In the genomic region with DNA sequence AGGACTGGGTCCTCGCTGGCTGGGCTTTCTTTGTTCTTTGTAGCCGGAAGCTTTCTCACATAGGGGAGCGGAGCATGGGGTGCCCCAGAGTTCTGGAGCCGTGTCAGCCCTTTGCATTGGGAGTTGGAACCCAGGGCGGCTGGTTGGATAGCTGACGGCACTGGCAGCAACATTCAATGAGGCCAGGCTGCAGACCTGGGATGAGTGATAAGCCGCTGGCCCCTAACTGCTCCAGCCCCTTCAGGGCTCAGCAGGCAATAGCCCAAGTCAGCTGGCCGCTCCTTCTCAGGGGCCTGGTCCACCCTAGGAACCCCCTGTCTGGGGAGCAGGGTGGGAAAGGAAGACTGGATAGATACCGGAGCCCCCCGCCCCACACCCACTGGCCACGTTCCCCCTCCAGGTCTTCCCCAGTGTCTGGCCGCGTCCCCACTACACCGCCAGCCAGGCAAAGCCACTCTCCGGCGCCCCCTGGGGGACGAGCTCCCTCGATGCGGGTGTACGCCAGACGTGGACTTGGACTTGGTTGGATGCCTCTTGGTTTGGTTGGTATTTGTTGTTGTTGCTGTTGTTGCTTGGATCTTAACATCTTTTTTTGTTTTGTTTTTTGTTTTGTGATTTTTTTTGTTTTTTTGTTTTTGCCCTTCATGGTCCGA, we compare ENCODE assay signal across 8 mouse cellular contexts. TPM values are rescaled to one million over a fixed set of nuclear protein-coding genes. Genes with fewer than 3 reads are reported as not detected.
DNase-seq lines count a peak whose midpoint lies in the region; ATAC-seq and TF ChIP-seq lines count a peak whose summit lies in the region.

No protein-coding gene starts in this region.

- no peak overlapping the region for H3K9ac ChIP-seq in heart, embryonic 16.5 days (ENCODE audit: low read length)

- peak overlapping the region; percentile 50 for H3K4me2 ChIP-seq in heart, embryonic 16.5 days (ENCODE audit: low read depth, low read length)

- peaks cover 95% of the 10 kb centered on the region for H3K27me3 ChIP-seq in C2C12 (ENCODE audit: control insufficient read depth, insufficient read depth, insufficient read length)
- no peaks in the 10 kb centered on the region for H3K27me3 ChIP-seq in heart, embryonic 16.5 days (ENCODE audit: control insufficient read depth, insufficient read depth, low read length)
- H3K27me3 ChIP-seq in small intestine, adult 2 months (ENCODE audit: control insufficient read depth, insufficient read depth, low read length): no peaks in the 10 kb centered on the region

- H3K9me3 ChIP-seq in heart, embryonic 16.5 days (replicated peaks; ENCODE audit: control insufficient read depth, low read length): no peaks in the 10 kb centered on the region

- peak; percentile 93 for DNase-seq in adrenal gland, postnatal 10 days
- peak; percentile 91 for DNase-seq in kidney, postnatal 4 days
- DNase-seq in lung, postnatal 4 days: peak; percentile 72 to 86
- DNase-seq in yolk sac, embryonic 10.5 days (ENCODE audit: low spot score): peak; percentile 43

- H3K27ac ChIP-seq in embryonic fibroblast, embryonic 13.5 days (ENCODE audit: insufficient read depth, low read length): no peak overlapping the region
- no peak overlapping the region for H3K27ac ChIP-seq in heart, embryonic 16.5 days (ENCODE audit: low read length)
- no peak overlapping the region for H3K27ac ChIP-seq in small intestine, adult 2 months (ENCODE audit: insufficient read depth, low read depth, low read length)

- 18% methylated on average over 22 of the region's 22 CpGs for WGBS in heart, embryonic 16.5 days
- WGBS in small intestine, adult 2 months: 25% methylated on average over 22 of the region's 22 CpGs

- no peaks in the 10 kb centered on the region for H3K4me1 ChIP-seq in embryonic fibroblast, embryonic 13.5 days (ENCODE audit: control insufficient read depth, insufficient read depth, low read length)
- peaks cover 2% of the 10 kb centered on the region; the same call in 1 of the 2 replicates for H3K4me1 ChIP-seq in heart, embryonic 16.5 days (ENCODE audit: control insufficient read depth, insufficient read depth, low read length)
- H3K4me1 ChIP-seq in small intestine, adult 2 months (ENCODE audit: control insufficient read depth, insufficient read depth, insufficient read length, low read length): no peaks in the 10 kb centered on the region

- peak; percentile 92 for TF ChIP-seq CTCF in C2C12 (IDR thresholded peaks at IDR 0.05; ENCODE audit: control insufficient read depth, insufficient read depth, insufficient read length)
- TF ChIP-seq CTCF in embryonic fibroblast, embryonic 13.5 days (IDR thresholded peaks at IDR 0.05; ENCODE audit: borderline replicate concordance, insufficient read depth, low read length): peak; percentile 73
- peak; percentile 85 for TF ChIP-seq CTCF in small intestine, adult 2 months (IDR thresholded peaks at IDR 0.05; ENCODE audit: extremely low read depth, insufficient read length, insufficient replicate concordance, low read depth, low read length)

- no peaks in the 10 kb centered on the region for H3K79me2 ChIP-seq in C2C12 (ENCODE audit: control insufficient read depth, insufficient read depth)

- H3K4me3 ChIP-seq in C2C12 (ENCODE audit: insufficient read depth, poor library complexity, severe bottlenecking): no peak overlapping the region
- H3K4me3 ChIP-seq in embryonic fibroblast, embryonic 13.5 days (ENCODE audit: insufficient read depth, low read length): no peak overlapping the region
- peak overlapping the region; percentile 16; the same call in 1 of the 2 replicates for H3K4me3 ChIP-seq in heart, embryonic 16.5 days (ENCODE audit: low read length)
- no peak overlapping the region for H3K4me3 ChIP-seq in small intestine, adult 2 months (ENCODE audit: low read depth, low read length)

- no peak for TF ChIP-seq POLR2A in embryonic fibroblast, embryonic 13.5 days (IDR thresholded peaks at IDR 0.05; ENCODE audit: low read depth, low read length)
- TF ChIP-seq POLR2A in small intestine, adult 2 months (IDR thresholded peaks at IDR 0.05; ENCODE audit: low read depth, low read length): no peak

- ATAC-seq in heart, embryonic 16.5 days (replicated peaks; ENCODE audit: extremely low read depth, insufficient read depth, low FRiP score): peak; percentile 71; the same call in 1 of the 2 replicates

- H3K36me3 ChIP-seq in C2C12 (ENCODE audit: control insufficient read depth, insufficient read depth): no peaks in the 10 kb centered on the region
- no peaks in the 10 kb centered on the region for H3K36me3 ChIP-seq in heart, embryonic 16.5 days (ENCODE audit: control insufficient read depth, insufficient read depth)
- peaks cover 23% of the 10 kb centered on the region for H3K36me3 ChIP-seq in small intestine, adult 2 months (ENCODE audit: control insufficient read depth, insufficient read depth, low read length)

- H3K79me3 ChIP-seq in C2C12 (ENCODE audit: low read depth): no peaks in the 10 kb centered on the region

- no peak overlapping the region for H3ac ChIP-seq in C2C12 (ENCODE audit: control insufficient read depth, insufficient read length, low read depth)

TF ChIP-seq in C2C12, 6 proteins besides CTCF, POLR2A, EP300 and RAD21:
- TF ChIP-seq MAX (IDR thresholded peaks at IDR 0.05): no peak
- TF ChIP-seq MYOG (IDR thresholded peaks at IDR 0.05; ENCODE audit: control insufficient read depth, extremely low read depth, insufficient read length): no peak
- no peak for TF ChIP-seq MYOD1 (IDR thresholded peaks at IDR 0.05; ENCODE audit: control insufficient read depth, insufficient read length, low read depth)
- no peak for TF ChIP-seq CEBPB (IDR thresholded peaks at IDR 0.05; ENCODE audit: low read depth)
- TF ChIP-seq USF1 (IDR thresholded peaks at IDR 0.05; ENCODE audit: low read depth): no peak
- no peak for TF ChIP-seq FOSL1 (IDR thresholded peaks at IDR 0.05; ENCODE audit: insufficient read depth, low read length, poor library complexity, severe bottlenecking)

RNA-seq across cellular contexts. Expression of a gene that starts 14.1 kb away (rescaled TPM):
- polyA plus RNA-seq in C2C12 (2012; fragmentation: generic; extraction: Trizol): 2.1 TPM
- 10 to 100 TPM; 12.7 to 16.3 TPM for total RNA-seq in adrenal gland, postnatal 10 days (2021)
- 2.7 and 3.5 TPM in 2 replicates for polyA plus RNA-seq in embryonic fibroblast, embryonic 13.5 days (2011; ENCODE audit: insufficient read length, low read depth, missing spikeins)
- polyA plus RNA-seq in heart, embryonic 16.5 days (2015; fragmentation: Nextera tagmentation; extraction: Ambion mirVana): 4.0 and 5.8 TPM in 2 replicates
- polyA plus RNA-seq in small intestine, adult 2 months (2012; rRNA removed): 12.3 and 18.3 TPM in 2 replicates

Comparison
In these comparisons a context has a peak if more than half of its experiments do, and no peak if none do; other contexts are left out.
1. DNase-seq: peak in every context shown above with its lines; median percentile 93 in adrenal gland, postnatal 10 days; 91 in kidney, postnatal 4 days; 79 in lung, postnatal 4 days; 43 in yolk sac, embryonic 10.5 days.